Mouse (Mus musculus): ENCODE measurements at regions not wholly inside any gene's neighbourhood (a gene's known extent, or its start where the extent isn't known, plus 50 kb on each side); places are given as distances from the start of the nearest gene placed in this dataset.
A peak's percentile ranks its signal among the peaks of the same experiment; 100 is the strongest.
"Not testable (repeated sequence)": the region's sequence is repeated elsewhere in the genome, so short reads cannot be mapped to it uniquely, and the experiment has no call there.

- DNase-seq (ENCODE audit: low read depth): no peak
Measured at GRCm38 (mm10) chr17:94866630-94867029, 116.8 kb upstream of the Mettl4 start.

DNA sequence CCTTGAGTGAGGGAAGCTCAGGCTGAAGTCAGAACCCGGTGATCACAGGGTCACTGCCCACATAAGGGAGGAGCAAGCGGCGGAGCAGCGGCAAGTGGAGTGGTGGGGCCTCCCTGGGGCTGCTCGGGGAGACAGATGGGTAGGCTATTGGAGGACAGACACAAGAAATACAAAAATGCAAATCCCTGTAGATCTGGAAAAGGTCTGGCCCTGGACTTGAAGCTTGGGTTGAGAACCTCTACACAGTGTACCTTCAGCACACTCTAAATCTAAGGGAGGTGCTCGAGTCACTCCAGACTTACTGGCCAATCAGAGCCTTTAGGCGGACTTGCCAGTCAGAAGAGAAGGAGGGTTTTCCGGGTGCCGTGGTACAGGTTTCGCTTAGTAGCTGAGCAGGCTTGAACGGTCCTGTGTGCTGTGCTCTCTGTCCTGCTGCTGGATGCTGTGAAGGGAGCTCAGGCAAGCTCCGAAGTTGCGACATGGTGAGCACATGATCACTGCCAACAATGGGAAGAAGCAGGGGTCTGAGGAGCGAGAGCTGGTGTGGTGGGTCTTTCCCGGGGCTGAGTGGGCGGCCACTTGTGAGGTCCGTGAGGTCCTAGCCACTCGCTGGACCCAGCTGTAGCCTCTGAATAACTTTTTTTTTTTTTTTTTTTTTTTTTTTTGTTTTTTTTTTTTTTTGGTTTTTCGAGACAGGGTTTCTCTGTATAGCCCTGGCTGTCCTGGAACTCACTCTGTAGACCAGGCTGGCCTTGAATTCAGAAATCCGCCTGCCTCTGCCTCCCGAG, 114.9 kb upstream of the Mettl4 start:
- peak; percentile 92 for DNase-seq (ENCODE audit: low read depth)

DNA sequence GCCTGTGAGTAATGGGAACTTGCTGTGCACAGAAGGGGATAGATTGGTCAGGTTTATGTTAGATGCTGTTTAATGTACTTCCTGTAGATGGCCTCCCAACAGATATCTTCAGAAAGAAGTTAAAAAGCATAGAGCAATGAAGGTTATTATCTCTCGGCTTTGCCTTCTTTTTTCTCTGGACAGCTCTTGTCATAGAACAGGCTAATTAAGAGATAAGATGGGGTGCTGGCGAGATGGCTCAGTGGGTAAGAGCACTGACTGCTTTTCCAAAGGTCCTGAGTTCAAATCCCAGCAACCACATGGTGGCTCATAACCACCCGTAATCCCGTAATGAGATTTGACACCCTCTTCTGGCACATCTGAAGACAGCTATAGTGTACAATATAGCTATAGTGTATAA, 104.9 kb upstream of the Mettl4 start:
- not testable (repeated sequence) for DNase-seq (ENCODE audit: low read depth)

- peak; percentile 87 for DNase-seq (ENCODE audit: low read depth)
Measured at GRCm38 (mm10) chr17:94834446-94835117, 84.8 kb upstream of the Mettl4 start.

GRCm38 (mm10) chr17:94834067-94834445, 84.2 kb upstream of the Mettl4 start:
- not testable (repeated sequence) for DNase-seq (ENCODE audit: low read depth)

DNA sequence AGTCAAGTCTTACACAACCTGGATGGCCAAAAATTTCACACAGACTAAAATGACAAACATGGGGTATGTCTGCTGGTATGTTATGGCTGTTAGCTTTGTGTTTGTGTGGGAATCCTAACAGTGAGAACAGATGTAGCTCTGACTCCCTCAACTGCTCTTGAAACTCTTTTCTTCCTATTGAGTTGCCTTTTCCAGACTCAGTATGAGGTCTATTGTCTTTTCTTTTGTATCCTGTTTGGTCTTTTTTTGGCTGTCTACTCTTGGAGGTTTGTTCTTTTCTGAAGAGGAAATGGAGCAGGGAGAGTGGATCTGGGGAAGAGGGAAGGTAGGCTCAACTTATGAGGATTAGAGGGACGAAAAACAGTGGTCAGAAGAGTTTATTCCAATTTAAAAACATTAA, 76.6 kb upstream of the Mettl4 start:
- DNase-seq (ENCODE audit: low read depth): not testable (repeated sequence)

- no peak for DNase-seq (ENCODE audit: low read depth)
Measured at GRCm38 (mm10) chr17:94808758-94809157, 58.9 kb upstream of the Mettl4 start.
